Mouse (Mus musculus): ENCODE results near the gene Sumo1. TPM values are rescaled to one million over a fixed set of nuclear protein-coding genes. Genes with fewer than 3 reads are reported as not detected.
A peak's percentile ranks its signal among the peaks of the same experiment; 100 is the strongest.

Sumo1 gene
- polyA plus RNA-seq, 1 experiment from 2014 or later: 359 TPM

DNA sequence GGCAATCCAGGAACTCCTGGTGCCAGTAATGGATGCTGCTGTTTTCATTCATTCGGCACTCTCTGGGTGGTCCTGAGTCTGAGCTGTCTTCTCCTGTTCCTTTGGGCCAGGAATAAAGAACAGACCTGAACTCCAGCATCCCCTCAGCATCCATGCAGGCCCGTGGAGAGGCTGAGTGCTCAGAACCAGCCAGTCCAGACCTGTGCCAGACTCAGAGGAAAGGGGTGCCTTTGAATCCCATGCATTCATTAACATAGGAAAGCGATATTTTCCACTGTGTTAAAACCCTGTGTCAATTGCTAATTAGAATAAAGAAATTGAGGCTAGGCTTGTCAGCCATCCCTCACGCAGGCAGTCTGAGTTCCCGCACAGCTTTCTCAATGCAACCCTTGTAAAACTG, 116.9 kb downstream of the Sumo1 start:
- H3K9ac ChIP-seq: no peak overlapping the region
- H3K4me2 ChIP-seq (replicated peaks): no peak overlapping the region
- DNase-seq (ENCODE audit: low spot score) (no peak), ATAC-seq (ENCODE audit: low FRiP score) (peak; percentile 82)
- H3K9me3 ChIP-seq (ENCODE audit: control insufficient read depth, low read length): no peaks in the 10 kb centered on the region
- H3K27ac ChIP-seq: no peak overlapping the region
- no peaks in the 10 kb centered on the region for H3K27me3 ChIP-seq (ENCODE audit: control insufficient read depth, insufficient read depth, low read length)
- H3K36me3 ChIP-seq (replicated peaks; ENCODE audit: control insufficient read depth, insufficient read depth): no peaks in the 10 kb centered on the region
- peaks cover 4% of the 10 kb centered on the region; the same call in 1 of the 2 replicates for H3K4me1 ChIP-seq (replicated peaks; ENCODE audit: control insufficient read depth, insufficient read depth, low read length)
- no peak overlapping the region for H3K4me3 ChIP-seq (replicated peaks; ENCODE audit: low read length)
- 34% methylated on average over 5 of the region's 5 CpGs for WGBS

DNA sequence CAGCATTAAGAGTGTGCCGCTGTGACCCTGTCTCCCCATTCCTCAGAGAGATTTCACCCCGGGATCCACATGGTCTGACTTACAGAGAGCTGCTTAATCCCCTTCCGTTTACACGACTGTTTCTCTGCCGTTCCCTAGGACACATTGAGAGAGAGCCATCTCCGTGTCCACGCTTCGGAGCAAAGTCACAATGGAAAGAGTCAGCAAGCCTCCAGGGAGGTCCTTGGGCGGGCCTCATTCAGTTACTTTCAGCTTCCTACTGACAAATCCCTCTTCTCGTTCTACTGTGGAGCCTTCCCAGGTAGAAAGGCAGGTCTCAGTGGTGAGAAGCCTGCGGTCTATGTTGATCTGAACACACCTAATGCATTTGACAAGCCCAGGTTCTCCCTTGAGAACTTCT, 119.6 kb downstream of the Sumo1 start:
- ATAC-seq (ENCODE audit: low FRiP score): no peak

GRCm38 (mm10) chr1:59550227-59550626, 120.4 kb downstream of the Sumo1 start:
- H3K4me1 ChIP-seq (replicated peaks; ENCODE audit: control insufficient read depth, insufficient read depth, low read length): peaks cover 4% of the 10 kb centered on the region; the same call in 1 of the 2 replicates
- H3K9ac ChIP-seq: no peak overlapping the region
- no peak overlapping the region for H3K27ac ChIP-seq
- H3K9me3 ChIP-seq (ENCODE audit: control insufficient read depth, low read length): no peaks in the 10 kb centered on the region
- no peaks in the 10 kb centered on the region for H3K27me3 ChIP-seq (ENCODE audit: control insufficient read depth, insufficient read depth, low read length)
- no peak overlapping the region for H3K4me2 ChIP-seq (replicated peaks)
- WGBS: 84% methylated on average over 6 of the region's 6 CpGs
- no peak overlapping the region for H3K4me3 ChIP-seq (replicated peaks; ENCODE audit: low read length)
- no peaks in the 10 kb centered on the region for H3K36me3 ChIP-seq (replicated peaks; ENCODE audit: control insufficient read depth, insufficient read depth)
- ATAC-seq (ENCODE audit: low FRiP score) (no peak), DNase-seq (ENCODE audit: low spot score) (no peak)

More for the DNA sequence above, 119.6 kb downstream of the Sumo1 start:
- WGBS: 62% methylated on average over 11 of the region's 11 CpGs
- Histone ChIP-seq H3K27ac (no peak overlapping the region), H3K9ac (no peak overlapping the region), H3K27me3 (ENCODE audit: control insufficient read depth, insufficient read depth, low read length) (no peaks in the 10 kb centered on the region), H3K4me2 (replicated peaks) (no peak overlapping the region), H3K4me3 (replicated peaks; ENCODE audit: low read length) (no peak overlapping the region), H3K36me3 (replicated peaks; ENCODE audit: control insufficient read depth, insufficient read depth) (no peaks in the 10 kb centered on the region), H3K9me3 (ENCODE audit: control insufficient read depth, low read length) (no peaks in the 10 kb centered on the region), H3K4me1 (replicated peaks; ENCODE audit: control insufficient read depth, insufficient read depth, low read length) (peaks cover 4% of the 10 kb centered on the region; the same call in 1 of the 2 replicates)
- no peak for DNase-seq (ENCODE audit: low spot score)

- Histone ChIP-seq H3K27me3 (ENCODE audit: control insufficient read depth, insufficient read depth, low read length) (no peaks in the 10 kb centered on the region), H3K4me3 (replicated peaks; ENCODE audit: low read length) (no peak overlapping the region), H3K9ac (no peak overlapping the region), H3K4me2 (replicated peaks) (no peak overlapping the region), H3K4me1 (replicated peaks; ENCODE audit: control insufficient read depth, insufficient read depth, low read length) (peaks cover 4% of the 10 kb centered on the region; the same call in 1 of the 2 replicates), H3K36me3 (replicated peaks; ENCODE audit: control insufficient read depth, insufficient read depth) (no peaks in the 10 kb centered on the region), H3K27ac (no peak overlapping the region), H3K9me3 (ENCODE audit: control insufficient read depth, low read length) (no peaks in the 10 kb centered on the region)
- ATAC-seq (ENCODE audit: low FRiP score) (no peak), DNase-seq (ENCODE audit: low spot score) (no peak)
- WGBS: 62% methylated on average over 7 of the region's 7 CpGs
Measured at GRCm38 (mm10) chr1:59549036-59549675, 121.5 kb downstream of the Sumo1 start.

- WGBS: 76% methylated on average over 5 of the region's 5 CpGs
- no peak overlapping the region for H3K27ac ChIP-seq
- ATAC-seq (ENCODE audit: low FRiP score): no peak
Measured at GRCm38 (mm10) chr1:59548486-59548885, 122.1 kb downstream of the Sumo1 start.

DNA sequence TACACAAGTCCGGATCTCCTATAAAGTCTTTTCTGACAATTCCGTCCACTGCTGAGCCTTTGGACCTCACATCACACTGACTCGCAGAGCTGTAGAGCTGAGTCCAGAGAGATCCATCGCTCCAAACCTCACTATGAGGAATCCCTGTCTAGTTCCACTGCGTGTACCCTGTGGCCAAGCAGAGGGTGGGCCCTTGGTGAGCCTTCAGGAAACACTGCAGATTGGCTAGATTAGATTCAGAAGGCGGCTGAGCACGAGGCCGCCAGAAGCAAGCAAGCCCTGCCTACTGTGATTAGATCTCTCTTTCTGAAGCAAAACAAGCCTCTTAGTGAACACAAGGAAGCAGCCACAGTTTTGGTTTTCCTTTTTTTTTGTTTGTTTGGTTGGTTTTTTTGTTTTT, 126.7 kb downstream of the Sumo1 start:
- Histone ChIP-seq H3K4me2 (replicated peaks) (no peak overlapping the region), H3K27me3 (ENCODE audit: control insufficient read depth, insufficient read depth, low read length) (no peaks in the 10 kb centered on the region), H3K36me3 (replicated peaks; ENCODE audit: control insufficient read depth, insufficient read depth) (no peaks in the 10 kb centered on the region), H3K9ac (no peak overlapping the region), H3K9me3 (ENCODE audit: control insufficient read depth, low read length) (no peaks in the 10 kb centered on the region), H3K4me3 (replicated peaks; ENCODE audit: low read length) (no peak overlapping the region), H3K27ac (no peak overlapping the region), H3K4me1 (replicated peaks; ENCODE audit: control insufficient read depth, insufficient read depth, low read length) (no peaks in the 10 kb centered on the region)
- ATAC-seq (ENCODE audit: low FRiP score) (no peak), DNase-seq (ENCODE audit: low spot score) (no peak)
- WGBS: 84% methylated on average over 8 of the region's 8 CpGs

More at GRCm38 (mm10) chr1:59548486-59548885, 122.1 kb downstream of the Sumo1 start:
- Histone ChIP-seq H3K9me3 (ENCODE audit: control insufficient read depth, low read length) (no peaks in the 10 kb centered on the region), H3K36me3 (replicated peaks; ENCODE audit: control insufficient read depth, insufficient read depth) (no peaks in the 10 kb centered on the region), H3K4me3 (replicated peaks; ENCODE audit: low read length) (no peak overlapping the region), H3K27me3 (ENCODE audit: control insufficient read depth, insufficient read depth, low read length) (no peaks in the 10 kb centered on the region), H3K4me1 (replicated peaks; ENCODE audit: control insufficient read depth, insufficient read depth, low read length) (0 out of 2 replicates have a peak, but pooled peaks cover under 1% of the 10 kb centered on the region), H3K9ac (no peak overlapping the region), H3K4me2 (replicated peaks) (no peak overlapping the region)
- no peak for DNase-seq (ENCODE audit: low spot score)

GRCm38 (mm10) chr1:59542231-59542630, 128.4 kb downstream of the Sumo1 start:
- Histone ChIP-seq H3K36me3 (replicated peaks; ENCODE audit: control insufficient read depth, insufficient read depth) (no peaks in the 10 kb centered on the region), H3K9me3 (ENCODE audit: control insufficient read depth, low read length) (no peaks in the 10 kb centered on the region), H3K27ac (no peak overlapping the region), H3K27me3 (ENCODE audit: control insufficient read depth, insufficient read depth, low read length) (no peaks in the 10 kb centered on the region), H3K4me1 (replicated peaks; ENCODE audit: control insufficient read depth, insufficient read depth, low read length) (no peaks in the 10 kb centered on the region), H3K4me3 (replicated peaks; ENCODE audit: low read length) (no peak overlapping the region), H3K4me2 (replicated peaks) (no peak overlapping the region), H3K9ac (no peak overlapping the region)
- ATAC-seq (ENCODE audit: low FRiP score) (no peak), DNase-seq (ENCODE audit: low spot score) (no peak)
- 81% methylated on average over 6 of the region's 6 CpGs for WGBS

DNA sequence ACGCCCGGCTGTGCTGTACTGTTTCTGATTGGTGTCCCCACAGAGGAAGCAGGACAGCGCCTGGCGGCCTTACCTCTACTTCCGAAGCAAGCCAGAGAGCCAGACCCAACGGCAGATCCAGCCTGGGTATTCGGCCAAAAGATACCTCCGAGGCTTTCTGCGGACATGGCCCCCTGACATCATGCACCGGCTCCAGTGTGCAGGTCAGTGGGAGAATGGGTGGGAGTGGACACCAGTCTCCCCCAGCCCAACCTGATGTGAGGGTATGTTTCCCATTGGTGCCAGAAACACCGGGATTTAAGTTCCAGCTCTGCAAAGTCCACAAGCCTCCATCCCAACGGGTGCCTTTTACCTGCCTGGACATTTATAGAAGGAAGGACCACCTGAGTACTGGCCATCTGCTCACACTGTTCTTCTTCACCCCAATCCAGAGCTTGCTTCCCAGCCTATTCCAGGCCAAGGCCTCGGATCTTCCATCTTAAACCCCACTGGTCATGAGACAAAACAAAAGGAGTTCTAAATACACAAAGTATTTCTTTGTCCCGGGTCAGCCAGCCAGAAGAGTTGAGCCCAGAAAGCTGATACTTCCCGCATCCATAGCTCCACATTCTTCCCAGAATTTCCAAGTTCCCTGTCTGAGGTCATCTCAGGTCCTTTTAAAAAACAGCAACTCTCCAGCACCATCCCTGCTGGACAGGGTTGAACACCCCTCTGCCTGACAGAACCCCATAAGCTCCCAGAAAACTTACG, 129.2 kb downstream of the Sumo1 start:
- Histone ChIP-seq H3K4me1 (replicated peaks; ENCODE audit: control insufficient read depth, insufficient read depth, low read length) (no peaks in the 10 kb centered on the region), H3K9ac (no peak overlapping the region), H3K27me3 (ENCODE audit: control insufficient read depth, insufficient read depth, low read length) (no peaks in the 10 kb centered on the region), H3K36me3 (replicated peaks; ENCODE audit: control insufficient read depth, insufficient read depth) (no peaks in the 10 kb centered on the region), H3K9me3 (ENCODE audit: control insufficient read depth, low read length) (no peaks in the 10 kb centered on the region), H3K4me3 (replicated peaks; ENCODE audit: low read length) (no peak overlapping the region), H3K27ac (no peak overlapping the region), H3K4me2 (replicated peaks) (no peak overlapping the region)
- DNase-seq (ENCODE audit: low spot score) (no peak), ATAC-seq (ENCODE audit: low FRiP score) (no peak)
- WGBS: 82% methylated on average over 16 of the region's 16 CpGs

GRCm38 (mm10) chr1:59540537-59541148, 130.0 kb downstream of the Sumo1 start:
- Histone ChIP-seq H3K27ac (no peak overlapping the region), H3K27me3 (ENCODE audit: control insufficient read depth, insufficient read depth, low read length) (no peaks in the 10 kb centered on the region), H3K9ac (no peak overlapping the region), H3K36me3 (replicated peaks; ENCODE audit: control insufficient read depth, insufficient read depth) (no peaks in the 10 kb centered on the region), H3K4me2 (replicated peaks) (no peak overlapping the region), H3K4me1 (replicated peaks; ENCODE audit: control insufficient read depth, insufficient read depth, low read length) (no peaks in the 10 kb centered on the region), H3K4me3 (replicated peaks; ENCODE audit: low read length) (no peak overlapping the region), H3K9me3 (ENCODE audit: control insufficient read depth, low read length) (no peaks in the 10 kb centered on the region)
- WGBS: 55% methylated on average over 19 of the region's 19 CpGs
- DNase-seq (ENCODE audit: low spot score) (no peak), ATAC-seq (ENCODE audit: low FRiP score) (no peak)
